Mouse (Mus musculus) urinary bladder, adult 2 months (tissue): ENCODE data around the gene Fgl2. TPM values are rescaled to one million over a fixed set of nuclear protein-coding genes. Genes with fewer than 3 reads are reported as not detected.
"Not testable (repeated sequence)": the region's sequence is repeated elsewhere in the genome, so short reads cannot be mapped to it uniquely, and the experiment has no call there.

Source experiments
- DNase-seq: peaks from one replicate; pipeline ENCODE4 v3.0.0; 2022; ENCODE audit warnings: low spot score
- polyA plus RNA-seq: library from polyadenylated mRNA; depleted of rRNA; stranded (reverse); fragments of >200 nt; gene quantifications from 2 replicates; pipeline ENCODE4 v1.2.3, GENCODE M21; 2012; rRNA removed

Gene Fgl2
- polyA plus RNA-seq = 87.4 and 89.4 TPM in 2 replicates

DNA sequence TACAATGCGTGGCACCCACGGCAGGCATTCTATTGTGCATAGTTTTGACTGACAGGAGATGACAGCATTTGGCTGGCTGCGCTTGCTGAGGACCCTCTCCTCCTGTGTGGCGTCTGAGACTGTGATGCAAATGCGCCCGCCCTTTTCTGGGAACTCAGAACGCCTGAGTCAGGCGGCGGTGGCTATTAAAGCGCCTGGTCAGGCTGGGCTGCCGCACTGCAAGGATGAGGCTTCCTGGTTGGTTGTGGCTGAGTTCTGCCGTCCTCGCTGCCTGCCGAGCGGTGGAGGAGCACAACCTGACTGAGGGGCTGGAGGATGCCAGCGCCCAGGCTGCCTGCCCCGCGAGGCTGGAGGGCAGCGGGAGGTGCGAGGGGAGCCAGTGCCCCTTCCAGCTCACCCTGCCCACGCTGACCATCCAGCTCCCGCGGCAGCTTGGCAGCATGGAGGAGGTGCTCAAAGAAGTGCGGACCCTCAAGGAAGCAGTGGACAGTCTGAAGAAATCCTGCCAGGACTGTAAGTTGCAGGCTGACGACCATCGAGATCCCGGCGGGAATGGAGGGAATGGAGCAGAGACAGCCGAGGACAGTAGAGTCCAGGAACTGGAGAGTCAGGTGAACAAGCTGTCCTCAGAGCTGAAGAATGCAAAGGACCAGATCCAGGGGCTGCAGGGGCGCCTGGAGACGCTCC, at the start of gene Fgl2:
Gene Fgl2 (plus strand): TSS at position 150 of the 687 bp plus-strand sequence.
- DNase-seq = no peak

DNA sequence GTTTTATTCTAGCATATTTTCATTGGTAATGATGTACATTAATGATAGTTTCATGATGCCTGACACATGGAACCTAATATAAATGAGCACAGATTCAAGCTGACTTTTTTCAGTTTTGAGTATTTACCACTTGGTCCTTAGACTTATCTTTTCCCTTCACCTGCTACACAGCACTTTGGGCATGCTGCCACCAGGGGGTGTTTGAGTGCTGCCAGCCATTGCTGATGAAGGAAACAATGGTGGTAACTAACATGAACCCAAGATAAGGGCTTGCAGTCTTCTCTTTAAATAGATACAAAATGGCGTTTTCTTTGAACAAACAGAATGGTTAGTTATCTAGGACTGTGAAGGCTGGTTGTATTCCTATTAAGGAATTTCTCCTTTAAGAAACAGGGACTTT, 45.9 kb upstream of the Fgl2 start:
- DNase-seq = no peak

DNA sequence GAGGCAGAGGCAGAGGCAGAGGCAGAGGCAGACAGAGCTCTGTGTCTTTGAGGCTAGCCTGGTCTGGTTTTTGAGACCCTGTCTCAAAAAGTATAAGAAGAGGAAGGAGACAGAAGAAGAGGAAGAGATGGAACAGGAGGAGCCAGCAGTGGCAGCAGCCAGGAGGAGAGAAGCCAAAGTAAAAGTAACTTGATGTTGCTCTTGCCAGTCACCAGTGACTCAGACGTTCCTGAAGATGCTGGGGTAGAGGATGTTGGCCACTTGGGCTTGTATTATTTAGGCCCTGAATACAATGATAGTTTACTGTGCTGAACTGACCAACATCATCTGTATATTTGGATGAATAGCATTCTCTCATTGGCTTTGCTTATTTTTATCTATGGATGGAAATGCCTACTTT, 43.9 kb upstream of the Fgl2 start:
- no peak for DNase-seq

DNA sequence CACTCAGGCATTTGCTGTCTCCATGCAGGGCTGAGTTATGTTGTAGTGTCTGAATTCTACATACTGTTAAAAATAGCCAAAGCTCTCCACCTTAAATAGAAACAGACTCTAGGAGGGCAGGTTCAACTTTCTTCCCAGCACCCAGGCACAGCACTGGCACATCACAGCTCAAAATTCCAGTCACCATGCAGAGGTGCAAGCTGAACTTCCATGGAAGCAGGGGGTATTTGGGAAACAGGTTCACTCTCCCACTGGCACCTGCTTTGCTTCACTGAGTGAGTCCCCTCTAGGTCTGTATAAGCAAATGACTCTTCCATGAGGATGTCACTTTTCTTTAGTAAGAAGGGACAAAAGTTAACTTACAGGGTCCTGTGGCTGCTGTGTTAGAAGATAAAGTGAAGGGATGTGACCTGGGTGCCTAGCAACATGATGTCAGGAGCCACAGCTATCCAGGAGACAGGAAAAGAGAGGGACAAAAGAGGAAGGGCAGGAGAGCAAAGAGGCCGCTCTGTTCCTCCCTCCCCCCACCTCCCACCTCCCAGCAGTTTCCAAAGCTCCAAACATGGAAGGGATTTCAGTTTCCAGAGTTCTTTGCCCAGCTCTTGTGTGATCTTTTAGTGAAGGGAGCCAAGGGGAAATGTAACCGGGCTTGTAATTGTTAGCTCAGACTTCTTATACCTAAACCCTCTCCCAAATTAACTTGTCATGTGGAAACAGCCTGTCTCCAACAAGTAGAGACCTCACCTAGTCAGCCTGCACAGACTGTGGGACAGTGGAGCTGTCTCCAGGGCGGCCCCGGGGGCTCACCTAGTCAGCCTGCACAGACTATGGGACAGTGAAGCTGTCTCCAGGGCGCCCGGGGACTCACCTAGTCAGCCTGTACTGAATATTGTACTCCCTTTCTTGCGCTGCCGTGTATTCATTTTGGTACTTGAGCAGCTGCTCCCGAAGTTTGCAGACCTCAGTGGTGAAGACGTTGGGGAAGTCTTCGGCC, 42.5 kb upstream of the Fgl2 start:
- DNase-seq = no peak

DNA sequence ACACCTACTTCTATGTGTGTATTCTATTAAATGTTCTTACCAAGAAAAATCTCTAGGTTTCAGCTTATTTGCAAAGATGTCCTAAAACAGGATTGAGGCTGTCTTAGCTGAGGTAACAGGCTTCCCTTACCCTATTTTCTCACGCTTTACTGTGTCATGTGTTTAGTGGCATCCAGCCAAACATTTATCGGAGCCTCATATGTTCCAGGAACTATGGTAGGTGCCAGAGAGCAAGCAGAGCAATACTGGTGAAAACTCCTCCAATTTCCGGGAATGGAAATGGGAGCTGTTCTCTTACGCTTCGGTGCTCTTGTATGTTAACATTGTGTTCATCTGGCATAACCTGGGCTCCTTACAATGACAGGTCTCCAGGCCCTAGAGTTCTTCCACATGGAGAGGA, 40.8 kb upstream of the Fgl2 start:
- no peak for DNase-seq

DNA sequence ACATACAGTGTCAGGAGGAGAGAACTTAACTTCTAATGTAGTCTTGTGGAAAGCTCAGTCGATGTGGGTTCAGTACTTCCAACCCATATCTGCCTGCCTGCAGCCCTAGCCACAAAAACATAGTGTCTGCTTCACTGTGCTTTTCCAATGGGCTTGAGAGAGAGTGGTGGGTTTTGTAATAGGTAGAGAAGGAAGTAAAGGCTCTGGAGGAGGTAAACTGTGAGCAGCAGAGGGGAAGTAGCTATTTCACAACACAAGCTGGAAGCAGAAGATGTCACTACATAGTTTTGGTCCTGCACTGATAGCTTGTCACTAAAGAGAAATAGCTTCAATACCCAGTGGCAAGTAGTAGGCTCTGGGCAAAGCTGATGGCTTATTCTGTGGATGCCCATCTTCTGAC, 40.3 kb upstream of the Fgl2 start:
- no peak for DNase-seq

DNA sequence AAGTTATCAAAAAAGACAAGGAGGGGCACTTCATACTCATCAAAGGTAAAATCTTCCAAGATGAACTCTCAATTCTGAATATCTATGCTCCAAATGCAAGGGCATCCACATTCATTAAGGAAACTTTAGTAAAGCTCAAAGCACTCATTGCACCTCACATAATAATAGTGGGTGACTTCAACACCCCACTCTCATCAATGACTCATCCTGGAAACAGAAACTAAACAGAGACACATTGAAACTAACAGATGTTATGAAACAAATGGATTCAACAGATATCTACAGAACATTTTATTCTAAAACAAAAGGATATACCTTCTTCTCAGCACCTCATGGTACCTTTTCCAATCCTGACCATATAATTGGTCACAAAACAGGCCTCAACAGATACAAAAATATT, 30.2 kb upstream of the Fgl2 start:
- not testable (repeated sequence) for DNase-seq

DNA sequence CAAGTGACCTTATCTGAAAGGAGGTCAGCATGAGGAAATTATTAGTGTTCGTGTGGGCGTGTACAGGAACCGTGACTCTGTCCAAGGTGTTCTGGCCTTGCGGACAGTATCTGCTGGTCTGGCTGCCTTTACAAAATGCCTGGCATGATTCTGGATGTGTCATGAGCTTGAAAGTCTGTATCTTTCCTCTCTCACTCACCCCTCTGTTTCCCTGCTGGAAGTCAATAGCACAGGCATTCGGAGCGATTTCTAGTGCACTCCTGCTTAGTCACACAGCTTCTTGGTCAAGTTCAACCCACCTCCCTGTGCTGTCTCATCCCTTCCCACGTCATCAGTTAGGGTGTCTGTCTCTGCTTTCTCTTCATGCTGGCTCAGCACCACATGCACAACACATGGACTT, 24.1 kb upstream of the Fgl2 start:
- no peak for DNase-seq

DNA sequence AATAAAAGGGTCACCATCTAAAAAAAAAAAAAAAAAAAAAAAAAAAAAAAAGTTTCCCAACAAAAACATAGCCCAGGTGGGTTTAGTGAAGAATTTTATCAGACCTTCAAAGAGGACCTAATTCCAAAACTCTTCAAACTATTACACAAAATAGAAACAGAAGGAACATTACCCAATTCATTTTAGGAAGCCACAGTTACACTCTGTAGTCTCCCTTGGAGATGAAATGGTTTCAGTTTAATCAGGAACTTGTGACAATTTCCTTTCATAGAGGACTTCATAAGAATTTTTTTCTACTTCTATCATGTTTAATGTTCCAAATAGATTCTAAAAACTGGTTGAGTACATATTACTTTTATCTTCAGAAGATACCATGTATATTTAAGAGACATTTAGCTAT, 20.8 kb upstream of the Fgl2 start:
- no peak for DNase-seq

DNA sequence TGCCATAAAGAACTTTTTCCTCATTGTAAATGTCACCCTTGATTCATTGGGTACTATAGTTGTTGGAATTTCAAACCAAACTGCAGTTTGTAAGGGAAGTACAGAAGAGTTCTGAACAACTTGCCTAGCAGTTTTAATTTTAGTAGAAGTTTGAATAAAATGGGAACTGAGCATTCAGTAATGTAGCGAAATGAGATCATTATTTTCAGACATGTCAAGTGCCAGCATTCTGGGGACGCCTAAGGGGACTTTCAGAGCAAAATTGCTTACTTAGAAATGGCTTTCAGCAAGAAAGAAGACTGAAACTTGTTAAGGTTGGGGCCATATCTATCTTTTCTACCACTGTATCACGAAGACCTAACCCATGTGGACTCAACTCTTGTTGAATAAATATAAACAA, 13.8 kb upstream of the Fgl2 start:
- no peak for DNase-seq

DNA sequence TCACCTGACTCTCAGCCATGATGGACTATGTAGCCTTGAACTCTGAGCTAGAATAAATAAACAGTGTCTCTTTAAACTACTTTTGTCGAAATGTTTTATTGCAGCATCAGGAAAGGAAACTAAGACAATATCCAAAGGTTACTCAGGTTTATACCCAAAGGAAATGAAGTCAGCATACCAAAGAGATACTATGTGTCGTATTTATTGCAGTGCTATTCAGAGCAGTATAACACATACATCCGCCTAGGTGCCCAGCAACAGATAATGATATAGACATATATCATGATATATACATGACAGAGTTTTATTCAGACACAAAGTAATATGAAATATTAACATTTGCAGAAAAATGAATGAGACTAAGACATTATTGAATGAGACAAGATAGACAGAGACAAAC, 9.1 kb upstream of the Fgl2 start:
- no peak for DNase-seq

DNA sequence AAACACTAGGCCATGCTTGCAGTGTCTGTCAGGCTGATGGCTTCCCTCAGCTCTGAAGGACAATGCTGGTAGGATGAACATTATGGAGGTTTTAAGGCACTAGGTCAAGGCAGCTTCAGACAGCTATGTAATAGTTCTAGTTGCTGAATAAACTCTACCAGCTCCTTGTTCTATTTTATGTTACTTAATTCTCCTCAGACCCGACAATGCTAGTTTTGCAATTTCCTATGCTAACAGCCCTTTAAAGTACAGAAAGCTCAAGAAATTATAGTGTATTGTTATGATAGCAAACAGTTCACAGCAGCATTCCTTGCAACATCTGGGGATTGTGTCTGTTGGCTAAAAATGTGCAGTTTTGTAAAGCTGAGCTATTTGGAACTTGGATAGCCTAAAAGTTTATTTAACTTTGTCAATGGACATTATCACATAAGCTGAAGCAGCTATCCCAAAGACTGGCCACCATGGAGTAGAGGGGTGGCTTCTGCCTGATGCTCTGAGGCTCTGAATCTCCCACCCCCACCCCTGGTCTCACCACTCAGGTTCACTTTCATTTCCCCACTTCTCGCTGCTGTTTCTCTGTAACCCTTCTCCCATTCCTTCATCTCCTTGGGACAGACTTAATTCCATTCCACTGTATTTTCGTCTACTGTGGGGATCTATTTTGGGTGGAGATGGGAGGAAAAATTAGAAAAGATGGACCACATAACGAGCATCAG, 5.9 kb upstream of the Fgl2 start:
- DNase-seq = no peak

DNA sequence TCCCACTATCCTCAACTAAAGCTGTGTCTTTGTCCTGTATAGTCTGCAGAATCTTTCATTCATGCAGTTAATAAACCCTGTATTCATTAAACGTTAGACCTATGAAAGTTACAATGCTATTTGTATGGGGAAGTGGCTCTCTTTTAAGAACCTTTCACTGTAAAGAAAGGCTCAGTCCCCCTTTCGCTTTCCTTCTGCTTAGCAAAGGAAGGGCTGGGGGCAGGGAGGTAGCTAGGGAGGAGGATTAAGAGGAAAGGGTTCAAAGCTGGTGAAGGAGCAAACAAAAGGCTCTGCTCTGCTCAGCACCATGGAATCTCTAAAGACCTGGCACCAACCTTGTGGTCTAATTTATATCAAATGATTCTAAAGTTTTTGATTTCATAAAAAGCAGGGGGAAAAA, 4.9 kb upstream of the Fgl2 start:
- no peak for DNase-seq

DNA sequence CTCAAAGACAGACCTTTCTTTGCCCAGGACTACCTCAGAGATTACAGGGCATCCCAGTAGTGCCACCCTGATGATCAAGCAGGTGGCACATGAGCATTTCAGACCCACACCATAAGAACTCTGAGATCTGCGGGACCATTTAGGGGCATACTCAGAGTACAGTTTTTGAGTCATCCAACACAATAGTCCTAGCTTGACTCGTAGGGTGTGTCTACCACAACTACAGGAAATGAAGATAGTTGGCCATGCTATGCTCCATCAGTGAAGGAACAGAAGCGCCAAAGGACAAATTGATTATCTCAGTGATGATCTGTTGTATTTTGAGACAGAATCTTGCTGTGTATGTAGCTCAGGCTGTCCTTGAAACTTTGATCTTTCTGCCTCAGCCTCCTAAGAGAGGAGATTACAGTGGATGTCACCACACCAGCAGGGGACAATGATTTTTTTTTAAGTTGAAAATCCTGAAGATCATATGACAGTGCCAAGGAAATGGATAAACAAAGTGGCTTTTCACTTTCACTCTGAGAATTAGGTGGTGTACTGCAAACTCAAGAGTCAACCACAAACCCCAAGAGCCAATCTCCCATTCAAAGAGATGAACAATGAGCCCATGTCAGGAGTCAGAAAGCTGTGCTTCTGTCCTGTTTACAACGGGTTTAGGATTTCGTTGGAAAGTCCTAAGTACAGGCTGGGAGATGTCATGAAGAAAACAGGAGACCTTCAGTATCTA, 2.1 kb upstream of the Fgl2 start:
- no peak for DNase-seq

DNA sequence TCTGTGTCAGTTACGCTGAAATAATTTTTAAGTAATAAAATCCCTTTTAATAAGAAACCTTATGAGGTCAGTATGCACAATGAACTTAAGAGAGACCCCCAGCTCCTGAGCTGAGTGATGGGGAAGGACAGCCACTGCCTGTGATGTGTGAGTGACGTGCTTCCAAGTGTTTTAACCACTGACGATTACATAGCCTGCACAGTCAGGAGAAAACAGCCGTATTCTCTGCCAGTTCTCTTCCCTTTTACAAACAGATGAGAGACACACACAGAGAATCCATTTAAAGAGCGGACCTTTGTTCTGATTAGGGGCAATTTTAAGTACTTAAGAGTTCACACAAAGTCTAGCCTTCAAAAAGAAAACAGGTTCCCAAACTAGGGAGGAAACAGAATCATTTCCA, 522 bp upstream of the Fgl2 start:
- DNase-seq = no peak

DNA sequence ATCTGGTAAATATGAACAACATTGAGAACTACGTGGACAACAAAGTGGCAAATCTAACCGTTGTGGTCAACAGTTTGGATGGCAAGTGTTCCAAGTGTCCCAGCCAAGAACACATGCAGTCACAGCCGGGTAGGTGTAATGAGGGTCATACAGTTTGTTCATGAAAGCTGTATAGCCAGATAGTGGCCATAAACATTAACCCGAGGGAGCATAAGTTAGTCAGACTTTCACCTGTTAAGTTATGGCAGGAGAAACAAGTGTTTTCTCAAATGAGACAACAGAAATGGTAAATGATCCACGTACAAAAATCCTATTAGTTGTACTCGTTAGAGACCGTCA, 707 bp downstream of the Fgl2 start:
- DNase-seq = no peak

DNA sequence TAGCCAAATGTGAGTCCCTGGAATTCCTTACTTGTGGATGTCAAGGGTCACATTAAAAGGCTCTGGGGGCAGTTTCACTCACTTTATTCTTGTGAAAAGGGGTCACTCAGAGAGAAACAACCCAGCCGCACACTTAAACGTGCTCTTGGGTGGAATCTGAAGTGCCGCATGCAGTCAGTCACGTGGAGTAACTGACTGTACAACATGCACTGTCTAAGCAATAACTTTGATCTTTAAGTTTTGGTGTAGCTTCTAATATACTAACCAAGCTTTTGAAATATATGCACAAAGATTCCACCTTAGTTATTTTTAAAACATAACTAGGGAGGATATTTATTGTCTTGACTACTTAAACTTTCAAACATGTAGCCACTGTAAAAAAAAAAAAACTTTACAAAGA, 4.5 kb downstream of the Fgl2 start:
- DNase-seq = no peak

DNA sequence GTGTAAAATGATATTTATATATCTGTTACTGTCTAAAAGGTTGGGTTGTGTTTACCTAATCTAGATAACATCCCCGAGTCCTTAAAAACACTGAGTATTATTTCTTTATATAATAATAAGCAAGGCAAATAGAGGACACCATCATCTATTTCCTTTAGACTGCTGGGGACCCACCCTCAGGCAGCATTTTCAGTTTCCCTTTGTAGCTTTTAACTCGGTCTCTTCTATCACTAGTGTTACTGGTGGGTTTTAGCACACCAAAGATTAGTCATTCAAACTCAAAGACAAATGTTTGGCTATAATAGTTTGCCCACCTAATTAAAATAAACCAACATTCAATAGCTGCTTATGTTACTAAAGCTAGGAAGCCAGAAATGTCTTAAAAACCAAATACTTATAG, 6.0 kb downstream of the Fgl2 start:
- no peak for DNase-seq

DNA sequence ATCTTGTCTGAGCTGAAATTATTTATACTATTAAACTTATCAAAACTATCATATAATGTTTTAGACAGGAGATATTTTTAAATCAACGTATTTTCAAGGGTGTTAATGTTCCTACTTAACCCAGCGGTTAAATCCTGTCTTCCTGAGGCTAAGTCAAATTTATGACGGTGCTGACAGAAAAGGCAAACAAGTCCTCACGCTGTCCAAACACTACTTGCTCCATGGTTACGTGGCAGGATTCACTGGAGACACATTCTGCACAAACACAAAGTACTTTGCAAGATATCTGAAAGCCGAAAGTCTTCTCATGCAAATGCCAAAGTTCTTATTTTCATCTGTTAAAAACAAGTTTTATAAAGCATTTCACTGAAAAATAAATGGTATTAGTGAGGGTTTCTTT, 9.5 kb downstream of the Fgl2 start:
- DNase-seq = no peak

DNA sequence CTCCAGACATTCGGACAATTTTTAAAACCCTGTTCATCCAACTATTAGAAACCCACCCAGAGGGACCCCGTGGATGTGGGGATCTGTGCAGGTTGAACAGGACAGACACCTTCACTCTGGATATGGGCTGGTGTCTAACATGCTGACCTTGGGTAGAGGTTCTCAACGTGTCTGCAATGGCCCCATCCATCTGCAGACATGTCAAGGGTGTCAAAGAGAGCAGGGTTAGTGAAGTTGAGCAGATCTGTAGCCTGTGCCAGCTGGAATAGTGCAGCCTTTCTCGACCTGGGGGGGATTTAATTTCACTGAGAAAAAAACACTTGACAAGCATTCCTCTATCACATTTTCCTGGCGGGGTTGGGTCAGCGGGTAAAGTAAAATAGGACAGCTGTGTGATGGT, 10.2 kb downstream of the Fgl2 start:
- DNase-seq = no peak

DNA sequence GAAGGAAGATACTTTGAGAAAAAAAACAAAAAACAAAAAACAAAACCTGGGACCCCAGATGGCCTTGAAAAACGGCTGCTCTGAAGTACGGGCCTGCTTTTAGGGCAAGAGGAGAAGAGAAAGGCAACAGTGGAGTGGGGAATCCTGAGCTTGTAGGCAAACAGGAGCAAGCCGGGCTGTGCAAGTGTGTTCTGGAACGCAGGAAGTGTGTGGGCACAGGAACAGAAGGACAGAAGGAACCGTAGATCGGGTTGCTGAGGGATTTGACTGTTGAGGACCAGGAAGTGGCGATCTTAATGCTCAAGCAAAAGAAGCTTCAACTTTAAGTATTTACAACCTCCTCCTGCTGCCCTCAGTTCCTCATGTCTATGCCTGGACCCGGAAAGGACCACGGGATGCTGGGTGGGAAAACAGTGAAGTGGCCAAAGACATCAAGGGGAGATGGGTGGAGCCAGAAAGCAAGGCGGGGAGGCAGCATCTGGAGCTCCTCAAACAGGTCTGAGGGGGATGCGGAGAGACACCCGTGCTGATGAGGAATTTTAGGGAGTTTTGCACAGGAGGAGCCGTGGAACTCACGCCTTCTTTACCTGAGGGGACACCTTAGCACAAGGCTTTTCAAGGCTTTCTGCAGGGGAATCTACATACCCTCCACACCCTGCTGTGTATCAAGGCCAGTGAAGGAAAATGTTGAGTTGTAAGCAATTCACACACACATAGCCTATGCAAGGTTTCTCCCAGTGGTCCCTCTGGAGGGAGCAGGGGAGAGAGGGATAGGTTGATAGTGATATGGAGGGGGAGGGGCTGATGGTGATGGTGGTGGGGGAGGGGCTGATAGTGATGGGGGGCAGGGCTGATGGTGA, 11.2 kb downstream of the Fgl2 start:
- no peak for DNase-seq
